Mouse (Mus musculus): ENCODE measurements around the gene Sytl3. TPM values are rescaled to one million over a fixed set of nuclear protein-coding genes. Genes with fewer than 3 reads are reported as not detected.
"Not testable (repeated sequence)": the region's sequence is repeated elsewhere in the genome, so short reads cannot be mapped to it uniquely, and the experiment has no call there.

Gene Sytl3
- polyA plus RNA-seq, 1 experiment from 2014 or later = 0.90 TPM

- not testable (repeated sequence) for H3K9ac ChIP-seq (ENCODE audit: low read length); H3K4me1 ChIP-seq (replicated peaks; ENCODE audit: control insufficient read depth, insufficient read depth, low read length); H3K36me3 ChIP-seq (ENCODE audit: control insufficient read depth, insufficient read depth, low read length); H3K4me3 ChIP-seq (ENCODE audit: low read length); H3K27ac ChIP-seq (ENCODE audit: low read length); H3K9me3 ChIP-seq (ENCODE audit: control insufficient read depth, low read length); H3K27me3 ChIP-seq (ENCODE audit: control insufficient read depth, insufficient read depth, low read depth, low read length); ATAC-seq (ENCODE audit: low read depth); H3K4me2 ChIP-seq (ENCODE audit: low read depth, low read length)
- 42% methylated on average over 4 of the region's 4 CpGs for WGBS
Observed at GRCm38 (mm10) chr17:6681721-6682120, 22.8 kb downstream of the Sytl3 start.

GRCm38 (mm10) chr17:6683702-6684101, 24.8 kb downstream of the Sytl3 start:
- H3K9ac ChIP-seq (ENCODE audit: low read length); H3K27me3 ChIP-seq (ENCODE audit: control insufficient read depth, insufficient read depth, low read depth, low read length); H3K9me3 ChIP-seq (ENCODE audit: control insufficient read depth, low read length); H3K4me1 ChIP-seq (replicated peaks; ENCODE audit: control insufficient read depth, insufficient read depth, low read length); H3K27ac ChIP-seq (ENCODE audit: low read length); H3K4me2 ChIP-seq (ENCODE audit: low read depth, low read length); ATAC-seq (ENCODE audit: low read depth); H3K4me3 ChIP-seq (ENCODE audit: low read length); H3K36me3 ChIP-seq (ENCODE audit: control insufficient read depth, insufficient read depth, low read length): not testable (repeated sequence)
- no CpG with 5 or more reads among the region's 5 CpGs for WGBS

- WGBS = no CpG with 5 or more reads among the region's 4 CpGs
- H3K27ac ChIP-seq (ENCODE audit: low read length); H3K36me3 ChIP-seq (ENCODE audit: control insufficient read depth, insufficient read depth, low read length); H3K4me2 ChIP-seq (ENCODE audit: low read depth, low read length); H3K27me3 ChIP-seq (ENCODE audit: control insufficient read depth, insufficient read depth, low read depth, low read length); H3K4me1 ChIP-seq (replicated peaks; ENCODE audit: control insufficient read depth, insufficient read depth, low read length); H3K9me3 ChIP-seq (ENCODE audit: control insufficient read depth, low read length); H3K9ac ChIP-seq (ENCODE audit: low read length); H3K4me3 ChIP-seq (ENCODE audit: low read length): not testable (repeated sequence)
- peak; percentile 94 for ATAC-seq (ENCODE audit: low read depth)
Observed at GRCm38 (mm10) chr17:6684464-6685287, 25.8 kb downstream of the Sytl3 start.

GRCm38 (mm10) chr17:6685288-6685818, 26.5 kb downstream of the Sytl3 start:
- not testable (repeated sequence) for H3K36me3 ChIP-seq (ENCODE audit: control insufficient read depth, insufficient read depth, low read length); H3K9me3 ChIP-seq (ENCODE audit: control insufficient read depth, low read length); H3K27me3 ChIP-seq (ENCODE audit: control insufficient read depth, insufficient read depth, low read depth, low read length); H3K9ac ChIP-seq (ENCODE audit: low read length); H3K4me3 ChIP-seq (ENCODE audit: low read length); H3K4me2 ChIP-seq (ENCODE audit: low read depth, low read length); H3K4me1 ChIP-seq (replicated peaks; ENCODE audit: control insufficient read depth, insufficient read depth, low read length); H3K27ac ChIP-seq (ENCODE audit: low read length)
- ATAC-seq (ENCODE audit: low read depth) = peak; percentile 26; the same call in 1 of the 2 replicates
- 18% methylated on average over 2 of the region's 8 CpGs for WGBS

GRCm38 (mm10) chr17:6686299-6686971, 27.5 kb downstream of the Sytl3 start:
- not testable (repeated sequence) for H3K9ac ChIP-seq (ENCODE audit: low read length); ATAC-seq (ENCODE audit: low read depth); H3K27me3 ChIP-seq (ENCODE audit: control insufficient read depth, insufficient read depth, low read depth, low read length); H3K36me3 ChIP-seq (ENCODE audit: control insufficient read depth, insufficient read depth, low read length); H3K27ac ChIP-seq (ENCODE audit: low read length); H3K9me3 ChIP-seq (ENCODE audit: control insufficient read depth, low read length); H3K4me2 ChIP-seq (ENCODE audit: low read depth, low read length); H3K4me3 ChIP-seq (ENCODE audit: low read length); H3K4me1 ChIP-seq (replicated peaks; ENCODE audit: control insufficient read depth, insufficient read depth, low read length)
- 74% methylated on average over 2 of the region's 4 CpGs for WGBS

- H3K4me3 ChIP-seq (ENCODE audit: low read length); H3K4me1 ChIP-seq (replicated peaks; ENCODE audit: control insufficient read depth, insufficient read depth, low read length); H3K36me3 ChIP-seq (ENCODE audit: control insufficient read depth, insufficient read depth, low read length); H3K9ac ChIP-seq (ENCODE audit: low read length); H3K9me3 ChIP-seq (ENCODE audit: control insufficient read depth, low read length); H3K27ac ChIP-seq (ENCODE audit: low read length); H3K4me2 ChIP-seq (ENCODE audit: low read depth, low read length); ATAC-seq (ENCODE audit: low read depth); H3K27me3 ChIP-seq (ENCODE audit: control insufficient read depth, insufficient read depth, low read depth, low read length): not testable (repeated sequence)
- WGBS = 85% methylated on average over 3 of the region's 4 CpGs
Observed at GRCm38 (mm10) chr17:6689344-6689743, 30.5 kb downstream of the Sytl3 start.

- not testable (repeated sequence) for H3K4me1 ChIP-seq (replicated peaks; ENCODE audit: control insufficient read depth, insufficient read depth, low read length); H3K9ac ChIP-seq (ENCODE audit: low read length); H3K27ac ChIP-seq (ENCODE audit: low read length); ATAC-seq (ENCODE audit: low read depth); H3K4me2 ChIP-seq (ENCODE audit: low read depth, low read length); H3K36me3 ChIP-seq (ENCODE audit: control insufficient read depth, insufficient read depth, low read length); H3K9me3 ChIP-seq (ENCODE audit: control insufficient read depth, low read length); H3K4me3 ChIP-seq (ENCODE audit: low read length); H3K27me3 ChIP-seq (ENCODE audit: control insufficient read depth, insufficient read depth, low read depth, low read length)
- 5% methylated on average over 2 of the region's 2 CpGs for WGBS
Observed at GRCm38 (mm10) chr17:6691596-6691995, 32.7 kb downstream of the Sytl3 start.

GRCm38 (mm10) chr17:6695712-6696111, 36.8 kb downstream of the Sytl3 start:
- ATAC-seq (ENCODE audit: low read depth); H3K36me3 ChIP-seq (ENCODE audit: control insufficient read depth, insufficient read depth, low read length): not testable (repeated sequence)
- WGBS = 67% methylated on average over 9 of the region's 9 CpGs

GRCm38 (mm10) chr17:6696521-6696920, 37.6 kb downstream of the Sytl3 start:
- H3K9me3 ChIP-seq (ENCODE audit: control insufficient read depth, low read length); H3K27ac ChIP-seq (ENCODE audit: low read length); H3K9ac ChIP-seq (ENCODE audit: low read length); H3K36me3 ChIP-seq (ENCODE audit: control insufficient read depth, insufficient read depth, low read length); H3K27me3 ChIP-seq (ENCODE audit: control insufficient read depth, insufficient read depth, low read depth, low read length); H3K4me3 ChIP-seq (ENCODE audit: low read length); H3K4me2 ChIP-seq (ENCODE audit: low read depth, low read length); H3K4me1 ChIP-seq (replicated peaks; ENCODE audit: control insufficient read depth, insufficient read depth, low read length): not testable (repeated sequence)
- peak; percentile 13; the same call in 1 of the 2 replicates for ATAC-seq (ENCODE audit: low read depth)
- 41% methylated on average over 8 of the region's 8 CpGs for WGBS

More at GRCm38 (mm10) chr17:6695712-6696111, 36.8 kb downstream of the Sytl3 start:
- H3K4me3 ChIP-seq (ENCODE audit: low read length); H3K27ac ChIP-seq (ENCODE audit: low read length); H3K9ac ChIP-seq (ENCODE audit: low read length); H3K4me2 ChIP-seq (ENCODE audit: low read depth, low read length); H3K9me3 ChIP-seq (ENCODE audit: control insufficient read depth, low read length); H3K4me1 ChIP-seq (replicated peaks; ENCODE audit: control insufficient read depth, insufficient read depth, low read length); H3K27me3 ChIP-seq (ENCODE audit: control insufficient read depth, insufficient read depth, low read depth, low read length): not testable (repeated sequence)

Data from lung, embryonic 16.5 days (tissue).